Mouse (Mus musculus) embryonic facial prominence, embryonic 13.5 days (tissue): Measurements from ENCODE around the gene 6030452D12Rik. TPM values are rescaled to one million over a fixed set of nuclear protein-coding genes. Genes with fewer than 3 reads are reported as not detected.

ENCODE experiments used
- ATAC-seq: fragments of 200-750 bp; cut with Nextera tagmentation; 2 replicates; pipeline ENCODE4 v1.8.0; 2017; ENCODE audit warnings: low read depth; ENCODE audit not compliant: insufficient number of reproducible peaks, insufficient read depth, low FRiP score, low TSS enrichment
- H3K27ac ChIP-seq: fragments of 300-500 bp; sonication (generic); 2 replicates; pipeline ENCODE4 v1.5.1; 2015; ENCODE audit warnings: moderate library complexity, mild to moderate bottlenecking, inconsistent platforms
- H3K27me3 ChIP-seq: fragments of 300-500 bp; sonication (generic); 2 replicates; pipeline ENCODE4 v1.6.1; 2015; ENCODE audit warnings: mild to moderate bottlenecking, inconsistent platforms
- H3K36me3 ChIP-seq: fragments of 300-500 bp; sonication (generic); 2 replicates; pipeline ENCODE4 v1.6.1; 2015; ENCODE audit warnings: mild to moderate bottlenecking, inconsistent platforms
- H3K4me1 ChIP-seq: fragments of 300-500 bp; sonication (generic); 2 replicates; pipeline ENCODE4 v1.6.1; 2015; ENCODE audit warnings: inconsistent platforms
- H3K4me2 ChIP-seq: fragments of 300-500 bp; sonication (generic); 2 replicates; pipeline ENCODE4 v1.6.1; 2015; ENCODE audit warnings: moderate library complexity, mild to moderate bottlenecking, inconsistent platforms
- H3K4me3 ChIP-seq: fragments of 300-500 bp; sonication (generic); 2 replicates; pipeline ENCODE4 v1.5.1; 2015; ENCODE audit warnings: mild to moderate bottlenecking, inconsistent platforms
- H3K9ac ChIP-seq: fragments of 300-500 bp; sonication (generic); 2 replicates; pipeline ENCODE4 v1.6.1; 2015; ENCODE audit warnings: mild to moderate bottlenecking, inconsistent platforms
- H3K9me3 ChIP-seq: fragments of 300-500 bp; sonication (generic); 2 replicates; pipeline ENCODE4 v1.6.1; 2016; ENCODE audit warnings: inconsistent platforms
- WGBS: fragments of 180-500 bp; shearing (Covaris S2); methylation state at CpG from one replicate; pipeline ENCODE4 v1.1.7; 2015; ENCODE audit warnings: mixed read lengths; 5-methylcytosine and 5-hydroxymethylcytosine counted together
- polyA plus RNA-seq: library from polyadenylated mRNA; unstranded; fragments of >200 nt; fragmentation: Nextera tagmentation; extraction: Ambion mirVana; gene quantifications from 2 replicates; pipeline ENCODE4 v1.2.1, GENCODE M21; 2015

The 6030452D12Rik gene
- polyA plus RNA-seq, 1 experiment from 2014 or later, result not detected

GRCm38 (mm10) chr8:106520578-106520977 lies 20.3 kb downstream of the 6030452D12Rik start:
- 69% methylated on average over 7 of the region's 7 CpGs for WGBS
- H3K36me3 ChIP-seq, result no peaks in the 10 kb centered on the region
- H3K4me3 ChIP-seq, result no peak overlapping the region
- H3K4me1 ChIP-seq, result peaks cover 35% of the 10 kb centered on the region
- no peak for ATAC-seq
- no peaks in the 10 kb centered on the region for H3K27me3 ChIP-seq
- H3K4me2 ChIP-seq, result no peak overlapping the region
- peak overlapping the region; percentile 39; the same call in 1 of the 2 replicates for H3K27ac ChIP-seq
- H3K9me3 ChIP-seq, result no peaks in the 10 kb centered on the region
- H3K9ac ChIP-seq, result no peak overlapping the region

GRCm38 (mm10) chr8:106521845-106522244 lies 21.5 kb downstream of the 6030452D12Rik start:
- WGBS, result 35% methylated on average over 9 of the region's 9 CpGs
- ATAC-seq, result no peak

GRCm38 (mm10) chr8:106526725-106527124 lies 26.4 kb downstream of the 6030452D12Rik start:
- Histone ChIP-seq H3K4me2 (no peak overlapping the region), H3K27me3 (no peaks in the 10 kb centered on the region), H3K9me3 (no peaks in the 10 kb centered on the region), H3K9ac (no peak overlapping the region), H3K27ac (no peak overlapping the region), H3K4me1 (peaks cover 17% of the 10 kb centered on the region; the same call in 1 of the 2 replicates), H3K4me3 (no peak overlapping the region), H3K36me3 (no peaks in the 10 kb centered on the region)
- no peak for ATAC-seq
- 32% methylated on average over 6 of the region's 6 CpGs for WGBS

More at GRCm38 (mm10) chr8:106521845-106522244, 21.5 kb downstream of the 6030452D12Rik start:
- H3K27ac ChIP-seq, result peak overlapping the region; percentile 55
- no peak overlapping the region; the same call in 1 of the 2 replicates for H3K4me2 ChIP-seq
- H3K4me3 ChIP-seq, result no peak overlapping the region
- H3K36me3 ChIP-seq, result no peaks in the 10 kb centered on the region
- H3K4me1 ChIP-seq, result peaks cover 35% of the 10 kb centered on the region
- no peak overlapping the region for H3K9ac ChIP-seq
- H3K27me3 ChIP-seq, result no peaks in the 10 kb centered on the region
- H3K9me3 ChIP-seq, result no peaks in the 10 kb centered on the region

- H3K4me3 ChIP-seq, result no peak overlapping the region
- WGBS, result 81% methylated on average over 9 of the region's 9 CpGs
Observed at GRCm38 (mm10) chr8:106527241-106528036, 27.1 kb downstream of the 6030452D12Rik start.

GRCm38 (mm10) chr8:106528596-106529249 lies 28.4 kb downstream of the 6030452D12Rik start:
- Histone ChIP-seq H3K9ac (no peak overlapping the region), H3K27me3 (no peaks in the 10 kb centered on the region), H3K4me2 (no peak overlapping the region), H3K36me3 (no peaks in the 10 kb centered on the region), H3K4me1 (peaks cover 18% of the 10 kb centered on the region), H3K9me3 (no peaks in the 10 kb centered on the region), H3K27ac (0 out of 2 replicates have a peak overlapping the region, but pooled peaks have one; percentile 5), H3K4me3 (no peak overlapping the region)
- 72% methylated on average over 9 of the region's 9 CpGs for WGBS
- 0 out of 2 replicates have a peak, but pooled peaks have one; percentile 22 for ATAC-seq

More at GRCm38 (mm10) chr8:106527241-106528036, 27.1 kb downstream of the 6030452D12Rik start:
- Histone ChIP-seq H3K4me2 (no peak overlapping the region), H3K36me3 (no peaks in the 10 kb centered on the region), H3K9me3 (no peaks in the 10 kb centered on the region), H3K9ac (no peak overlapping the region), H3K4me1 (peaks cover 10% of the 10 kb centered on the region; the same call in 1 of the 2 replicates), H3K27ac (no peak overlapping the region), H3K27me3 (no peaks in the 10 kb centered on the region)
- 0 out of 2 replicates have a peak, but pooled peaks have one; percentile 34 for ATAC-seq

- Histone ChIP-seq H3K27ac (no peak overlapping the region), H3K4me1 (peaks cover 28% of the 10 kb centered on the region), H3K27me3 (no peaks in the 10 kb centered on the region), H3K4me3 (no peak overlapping the region), H3K4me2 (no peak overlapping the region), H3K9me3 (no peaks in the 10 kb centered on the region), H3K36me3 (no peaks in the 10 kb centered on the region), H3K9ac (no peak overlapping the region)
- no peak for ATAC-seq
- WGBS, result 87% methylated on average over 10 of the region's 10 CpGs
Observed at GRCm38 (mm10) chr8:106529885-106530482, 29.7 kb downstream of the 6030452D12Rik start.

- Histone ChIP-seq H3K27ac (no peak overlapping the region), H3K4me1 (peaks cover 28% of the 10 kb centered on the region), H3K4me3 (no peak overlapping the region), H3K9ac (no peak overlapping the region), H3K27me3 (no peaks in the 10 kb centered on the region), H3K9me3 (no peaks in the 10 kb centered on the region), H3K4me2 (no peak overlapping the region), H3K36me3 (no peaks in the 10 kb centered on the region)
- no peak for ATAC-seq
- 79% methylated on average over 4 of the region's 4 CpGs for WGBS
Observed at GRCm38 (mm10) chr8:106530566-106530965, 30.2 kb downstream of the 6030452D12Rik start.

GRCm38 (mm10) chr8:106533709-106534108 lies 33.4 kb downstream of the 6030452D12Rik start:
- H3K36me3 ChIP-seq, result no peaks in the 10 kb centered on the region; the same call in 1 of the 2 replicates
- H3K4me3 ChIP-seq, result no peak overlapping the region
- WGBS, result 57% methylated on average over 7 of the region's 7 CpGs
- H3K9ac ChIP-seq, result no peak overlapping the region
- no peaks in the 10 kb centered on the region for H3K27me3 ChIP-seq
- H3K4me2 ChIP-seq, result no peak overlapping the region
- no peaks in the 10 kb centered on the region for H3K9me3 ChIP-seq
- peaks cover 20% of the 10 kb centered on the region for H3K4me1 ChIP-seq
- ATAC-seq, result no peak
- H3K27ac ChIP-seq, result peak overlapping the region; percentile 55; the same call in 1 of the 2 replicates

- no peak overlapping the region for H3K4me3 ChIP-seq
- H3K9me3 ChIP-seq, result no peaks in the 10 kb centered on the region
- H3K9ac ChIP-seq, result no peak overlapping the region
- peaks cover 4% of the 10 kb centered on the region; the same call in 1 of the 2 replicates for H3K36me3 ChIP-seq
- H3K27ac ChIP-seq, result peak overlapping the region; percentile 2; the same call in 1 of the 2 replicates
- peaks cover 20% of the 10 kb centered on the region for H3K4me1 ChIP-seq
- H3K27me3 ChIP-seq, result no peaks in the 10 kb centered on the region
- WGBS, result 40% methylated on average over 6 of the region's 6 CpGs
- ATAC-seq, result no peak
- no peak overlapping the region for H3K4me2 ChIP-seq
Observed at GRCm38 (mm10) chr8:106534449-106534848, 34.1 kb downstream of the 6030452D12Rik start.

GRCm38 (mm10) chr8:106535448-106535847 lies 35.1 kb downstream of the 6030452D12Rik start:
- peaks cover 20% of the 10 kb centered on the region for H3K4me1 ChIP-seq
- no peak for ATAC-seq
- H3K9me3 ChIP-seq, result no peaks in the 10 kb centered on the region
- no peak overlapping the region for H3K27ac ChIP-seq
- peaks cover 13% of the 10 kb centered on the region; the same call in 1 of the 2 replicates for H3K36me3 ChIP-seq
- no peaks in the 10 kb centered on the region for H3K27me3 ChIP-seq
- 74% methylated on average over 4 of the region's 4 CpGs for WGBS
- H3K9ac ChIP-seq, result no peak overlapping the region
- H3K4me2 ChIP-seq, result no peak overlapping the region
- H3K4me3 ChIP-seq, result no peak overlapping the region

- no peak overlapping the region for H3K27ac ChIP-seq
- no peaks in the 10 kb centered on the region for H3K9me3 ChIP-seq
- no peak for ATAC-seq
- 50% methylated on average over 5 of the region's 5 CpGs for WGBS
- peaks cover 33% of the 10 kb centered on the region for H3K36me3 ChIP-seq
- no peak overlapping the region for H3K9ac ChIP-seq
- H3K4me3 ChIP-seq, result no peak overlapping the region
- no peak overlapping the region for H3K4me2 ChIP-seq
- H3K4me1 ChIP-seq, result peaks cover 18% of the 10 kb centered on the region
- H3K27me3 ChIP-seq, result no peaks in the 10 kb centered on the region
Observed at GRCm38 (mm10) chr8:106539193-106539592, 38.9 kb downstream of the 6030452D12Rik start.
